Mouse (Mus musculus): ENCODE measurements around the gene Vmn2r75.

DNA sequence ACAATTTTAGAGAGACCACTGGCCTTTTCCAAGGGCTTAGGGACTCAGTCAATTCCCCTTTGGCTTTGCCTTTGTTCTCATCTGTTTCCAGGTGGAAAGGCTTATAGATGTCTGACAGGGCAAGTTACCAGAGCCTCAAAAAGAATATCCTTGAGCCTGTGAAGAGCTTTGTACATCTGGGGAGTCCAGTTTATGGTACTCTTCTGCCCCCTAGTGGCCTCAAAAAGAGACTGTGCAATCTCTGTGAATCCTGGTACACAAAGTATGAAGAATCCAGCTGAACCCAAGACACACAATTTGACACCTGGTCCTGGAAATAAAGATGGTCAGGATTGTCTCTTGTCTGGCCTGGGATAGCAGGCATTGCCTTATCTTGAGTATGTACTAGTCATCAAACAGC lies 39.8 kb upstream of the Vmn2r75 start:
- TF ChIP-seq CTCF (IDR thresholded peaks at IDR 0.05; ENCODE audit: control insufficient read depth, insufficient read depth, insufficient replicate concordance, low read depth, low read length) (no peak), POLR2A (IDR thresholded peaks at IDR 0.05; ENCODE audit: control insufficient read depth, low read depth, low read length) (no peak)
